ENCODE assay signal across 8 mouse cellular contexts in genomic region chr8:45999784-46000705, GRCm38 (mm10). TPM values are rescaled to one million over a fixed set of nuclear protein-coding genes. Genes with fewer than 3 reads are reported as not detected.
A peak's percentile ranks its signal among the peaks of the same experiment; 100 is the strongest.
DNase-seq lines count a peak whose midpoint lies in the region; ATAC-seq and TF ChIP-seq lines count a peak whose summit lies in the region.

No protein-coding gene starts in this region.

- DNase-seq in ZHBTc4 (ENCODE audit: low read depth, low spot score): peak; percentile 99
- DNase-seq in gastrocnemius, adult 2 months: peak; percentile 100
- peak; percentile 90 for DNase-seq in hindlimb bud, embryonic 11.5 days (ENCODE audit: extremely low spot score, low read depth, low spot score)
- peak; percentile 98 for DNase-seq in left cerebral cortex, adult 8-10 months (ENCODE audit: low spot score in 2 of 2)
- peak; percentile 98 to 99 for DNase-seq in right cerebral cortex, postnatal 10 days (ENCODE audit: low spot score in 2 of 2)
- DNase-seq in urinary bladder, postnatal 25 days (ENCODE audit: low spot score): peak; percentile 98

- H3K9me3 ChIP-seq in megakaryocyte, embryonic 14.5 days: no peaks in the 10 kb centered on the region

- H3K4me3 ChIP-seq in gastrocnemius, adult 2 months: peak overlapping the region; percentile 83
- peak overlapping the region; percentile 95 for H3K4me3 ChIP-seq in megakaryocyte, embryonic 14.5 days (replicated peaks)

- H3K27ac ChIP-seq in gastrocnemius, adult 2 months: peak overlapping the region; percentile 99

- H3K4me1 ChIP-seq in megakaryocyte, embryonic 14.5 days: peaks cover 58% of the 10 kb centered on the region

- H3K36me3 ChIP-seq in megakaryocyte, embryonic 14.5 days (replicated peaks; ENCODE audit: low read length): peaks cover 38% of the 10 kb centered on the region

- peak; percentile 96 for ATAC-seq in common myeloid progenitor, adult 5-6 weeks (replicated peaks; ENCODE audit: low read depth, poor library complexity, severe bottlenecking)

- intact Hi-C loops in gastrocnemius, adult 2 months (cut with DNase I): loop anchor here (5.0 kb wide), 1 partner anchor 152 kb away; the partner anchor contains the start of genes Cfap97 and Snx25

- no peak for TF ChIP-seq CTCF in gastrocnemius, adult 2 months (IDR thresholded peaks at IDR 0.05)

- no peaks in the 10 kb centered on the region for H3K27me3 ChIP-seq in megakaryocyte, embryonic 14.5 days (replicated peaks)

RNA-seq across cellular contexts. Expression of gene Lrp2bp, which starts 0.9 kb away (rescaled TPM):
- 0.05 TPM in 1 of 2 replicates, not detected in the other for total RNA-seq in common myeloid progenitor, adult 5-6 weeks (2017)
- total RNA-seq in gastrocnemius, adult 2 months (2021): 1 to 10 TPM; 1.9 to 2.2 TPM
- under 1 TPM; 0.30 to 0.87 (median 0.67) TPM for total RNA-seq in left cerebral cortex, adult 8-10 months (2022)
- polyA plus RNA-seq in megakaryocyte, embryonic 14.5 days (2012; ENCODE audit: insufficient read depth, low replicate concordance): 0.11 TPM in 1 of 2 replicates, not detected in the other

RNA-seq across cellular contexts. Expression of gene Ankrd37, which starts 5.5 kb away (rescaled TPM):
- total RNA-seq in common myeloid progenitor, adult 5-6 weeks (2017): 2.2 and 8.3 TPM in 2 replicates
- total RNA-seq in gastrocnemius, adult 2 months (2021): 1 to 10 TPM; 1.9 to 6.2 TPM
- 10 to 100 TPM in 3 of 4 experiments, 1 to 10 TPM in 1; 8.4 to 16.5 (median 12.2) TPM for total RNA-seq in left cerebral cortex, adult 8-10 months (2022)
- 3.6 and 5.2 TPM in 2 replicates for polyA plus RNA-seq in megakaryocyte, embryonic 14.5 days (2012; ENCODE audit: insufficient read depth, low replicate concordance)

RNA-seq across cellular contexts. Expression of gene Ufsp2, which starts 24.7 kb away (rescaled TPM):
- 108 and 143 TPM in 2 replicates for total RNA-seq in common myeloid progenitor, adult 5-6 weeks (2017)
- 10 to 100 TPM; 36.0 to 43.8 TPM for total RNA-seq in gastrocnemius, adult 2 months (2021)
- 10 to 100 TPM; 57.0 to 62.2 (median 57.7) TPM for total RNA-seq in left cerebral cortex, adult 8-10 months (2022)
- 2.5 TPM in 1 of 2 replicates, not detected in the other for polyA plus RNA-seq in megakaryocyte, embryonic 14.5 days (2012; ENCODE audit: insufficient read depth, low replicate concordance)

RNA-seq across cellular contexts. Expression of gene 1700029J07Rik, which starts 25.0 kb away (rescaled TPM):
- 1.1 and 3.2 TPM in 2 replicates for total RNA-seq in common myeloid progenitor, adult 5-6 weeks (2017)
- under 1 TPM; 0.28 to 0.59 TPM for total RNA-seq in gastrocnemius, adult 2 months (2021)
- total RNA-seq in left cerebral cortex, adult 8-10 months (2022): 1 to 10 TPM; 2.2 to 3.9 (median 2.6) TPM
- 0.75 TPM in 1 of 2 replicates, not detected in the other for polyA plus RNA-seq in megakaryocyte, embryonic 14.5 days (2012; ENCODE audit: insufficient read depth, low replicate concordance)

Comparison
In these comparisons a context has a peak if more than half of its experiments do, and no peak if none do; other contexts are left out.
1. Peak in every context shown above with its lines: DNase-seq, ATAC-seq, H3K4me3 ChIP-seq and H3K27ac ChIP-seq.